Mouse (Mus musculus) ES-Bruce4 (cell line): ENCODE measurements around the gene Nr2f6. TPM values are rescaled to one million over a fixed set of nuclear protein-coding genes. Genes with fewer than 3 reads are reported as not detected.

Experiments used
- H3K27ac ChIP-seq: 2 replicates; pipeline ENCODE4 v1.5.1; 2012; ENCODE audit warnings: low read length, inconsistent platforms; ENCODE audit not compliant: insufficient read depth
- H3K27me3 ChIP-seq: 2 replicates; pipeline ENCODE4 v1.6.1; 2012; ENCODE audit warnings: mild to moderate bottlenecking, low read length, inconsistent platforms; ENCODE audit not compliant: control insufficient read depth, poor library complexity, insufficient read depth, severe bottlenecking
- H3K36me3 ChIP-seq: 2 replicates; pipeline ENCODE4 v1.6.1; 2012; ENCODE audit warnings: inconsistent platforms, mild to moderate bottlenecking, low read length, moderate library complexity; ENCODE audit not compliant: control insufficient read depth, poor library complexity, insufficient read depth, severe bottlenecking
- H3K4me1 ChIP-seq: one replicate; pipeline ENCODE4 v1.8.1; 2011; ENCODE audit warnings: low read length; ENCODE audit not compliant: control insufficient read depth, insufficient read depth
- H3K4me3 ChIP-seq: 2 replicates; pipeline ENCODE4 v1.5.1; 2011; ENCODE audit warnings: low read depth, mild to moderate bottlenecking, low read length
- H3K9ac ChIP-seq: 2 replicates; pipeline ENCODE4 v1.6.1; 2012; ENCODE audit warnings: low read depth, mild to moderate bottlenecking, inconsistent platforms; ENCODE audit not compliant: poor library complexity, severe bottlenecking
- H3K9me3 ChIP-seq: replicated peaks from 2 replicates; pipeline ENCODE4 v1.6.1; 2012; ENCODE audit warnings: mild to moderate bottlenecking, low read length, inconsistent platforms; ENCODE audit not compliant: control insufficient read depth, poor library complexity, insufficient read depth, severe bottlenecking
- CTCF ChIP-seq: IDR thresholded peaks from one replicate; pipeline ENCODE4 v1.8.1; 2011; ENCODE audit warnings: low read depth, low read length
- EP300 ChIP-seq: IDR thresholded peaks from 2 replicates; pipeline ENCODE4 v1.6.1; 2011; ENCODE audit warnings: low read depth, low read length; ENCODE audit not compliant: insufficient read depth
- POLR2A ChIP-seq: IDR thresholded peaks from one replicate; pipeline ENCODE4 v1.8.1; 2011; ENCODE audit warnings: low read length; ENCODE audit not compliant: insufficient read depth
- polyA plus RNA-seq: library from polyadenylated mRNA; stranded (reverse); fragments of >200 nt; gene quantifications from 2 replicates; pipeline ENCODE4 v1.2.4, GENCODE M21; 2011; ENCODE audit warnings: low read depth; ENCODE audit not compliant: missing spikeins, insufficient read depth, insufficient read length

Nr2f6 gene
- polyA plus RNA-seq, 1 experiment: 23.0 TPM

DNA sequence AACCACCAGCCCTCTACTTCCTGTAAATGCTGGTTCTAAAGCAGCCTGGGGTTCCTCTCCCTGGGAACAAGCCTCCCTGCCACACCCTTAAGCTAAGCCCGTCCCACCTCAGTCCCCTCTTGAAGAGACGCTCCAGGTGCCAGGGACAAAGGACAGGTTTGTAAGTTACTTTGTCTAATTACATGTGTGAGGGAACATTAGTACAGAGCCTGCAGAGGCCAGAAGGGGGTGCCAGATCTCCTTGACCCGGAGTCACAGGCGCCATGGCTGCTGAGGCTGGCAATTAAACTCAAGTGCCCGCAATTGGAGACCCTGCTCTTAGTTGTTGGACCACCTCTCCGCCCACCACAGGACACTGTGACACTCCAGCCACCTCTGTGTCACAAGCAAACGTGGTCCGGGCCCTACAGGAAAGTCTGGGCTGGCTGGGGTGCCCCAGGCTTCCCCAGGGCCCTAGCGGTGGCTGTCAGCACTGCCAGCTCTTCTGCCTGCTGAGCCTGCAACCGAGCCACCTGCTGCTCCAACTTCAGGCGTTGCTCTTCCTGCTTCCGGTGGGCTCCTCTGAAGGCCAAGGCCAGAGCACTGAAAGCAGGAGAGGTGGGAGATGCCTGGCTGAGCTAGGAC is 3.6 kb upstream of the Nr2f6 start:
- Histone ChIP-seq H3K4me1 (peaks cover 5% of the 10 kb centered on the region), H3K9ac (no peak overlapping the region), H3K9me3 (no peaks in the 10 kb centered on the region), H3K4me3 (peak overlapping the region; percentile 24), H3K27me3 (no peaks in the 10 kb centered on the region), H3K36me3 (no peaks in the 10 kb centered on the region), H3K27ac (peak overlapping the region; percentile 3; the same call in 1 of the 2 replicates)
- TF ChIP-seq EP300: 0 out of 2 replicates have a peak, but pooled peaks have one; percentile 46
- TF ChIP-seq CTCF: peak; percentile 52
- no peak for TF ChIP-seq POLR2A

DNA sequence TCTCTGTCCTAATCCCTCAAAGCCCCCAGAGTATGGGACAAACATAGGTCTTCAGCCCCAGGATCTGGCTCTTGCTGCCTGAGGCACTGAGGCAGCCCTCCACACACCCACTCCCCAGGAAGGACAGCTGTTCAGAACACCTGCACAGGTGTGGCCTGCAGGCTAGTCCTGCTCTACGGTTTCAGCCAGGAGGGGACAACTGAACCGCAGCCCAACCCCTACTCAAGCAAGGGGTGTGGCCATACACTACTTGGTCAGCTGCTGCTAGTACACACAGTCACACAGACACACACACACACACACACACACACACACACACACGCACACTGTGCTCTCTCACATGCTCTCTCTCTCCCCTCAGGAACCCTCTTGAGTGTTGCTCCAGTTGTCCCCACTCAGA is 2.1 kb upstream of the Nr2f6 start:
- no peak for TF ChIP-seq CTCF
- TF ChIP-seq POLR2A: no peak
- peak; percentile 84 for TF ChIP-seq EP300
- Histone ChIP-seq H3K4me1 (peaks cover 5% of the 10 kb centered on the region), H3K9ac (no peak overlapping the region), H3K27ac (no peak overlapping the region), H3K9me3 (no peaks in the 10 kb centered on the region), H3K4me3 (no peak overlapping the region), H3K36me3 (no peaks in the 10 kb centered on the region), H3K27me3 (no peaks in the 10 kb centered on the region)

- peaks cover 5% of the 10 kb centered on the region for H3K4me1 ChIP-seq
- TF ChIP-seq CTCF: no peak
- no peak for TF ChIP-seq POLR2A
- TF ChIP-seq EP300: peak; percentile 50; the same call in 1 of the 2 replicates
- no peaks in the 10 kb centered on the region for H3K9me3 ChIP-seq
- no peaks in the 10 kb centered on the region for H3K27me3 ChIP-seq
- no peak overlapping the region for H3K4me3 ChIP-seq
- no peak overlapping the region for H3K9ac ChIP-seq
- no peak overlapping the region for H3K27ac ChIP-seq
- H3K36me3 ChIP-seq: no peaks in the 10 kb centered on the region
Observed at GRCm38 (mm10) chr8:71383396-71383795, 1.6 kb upstream of the Nr2f6 start.

DNA sequence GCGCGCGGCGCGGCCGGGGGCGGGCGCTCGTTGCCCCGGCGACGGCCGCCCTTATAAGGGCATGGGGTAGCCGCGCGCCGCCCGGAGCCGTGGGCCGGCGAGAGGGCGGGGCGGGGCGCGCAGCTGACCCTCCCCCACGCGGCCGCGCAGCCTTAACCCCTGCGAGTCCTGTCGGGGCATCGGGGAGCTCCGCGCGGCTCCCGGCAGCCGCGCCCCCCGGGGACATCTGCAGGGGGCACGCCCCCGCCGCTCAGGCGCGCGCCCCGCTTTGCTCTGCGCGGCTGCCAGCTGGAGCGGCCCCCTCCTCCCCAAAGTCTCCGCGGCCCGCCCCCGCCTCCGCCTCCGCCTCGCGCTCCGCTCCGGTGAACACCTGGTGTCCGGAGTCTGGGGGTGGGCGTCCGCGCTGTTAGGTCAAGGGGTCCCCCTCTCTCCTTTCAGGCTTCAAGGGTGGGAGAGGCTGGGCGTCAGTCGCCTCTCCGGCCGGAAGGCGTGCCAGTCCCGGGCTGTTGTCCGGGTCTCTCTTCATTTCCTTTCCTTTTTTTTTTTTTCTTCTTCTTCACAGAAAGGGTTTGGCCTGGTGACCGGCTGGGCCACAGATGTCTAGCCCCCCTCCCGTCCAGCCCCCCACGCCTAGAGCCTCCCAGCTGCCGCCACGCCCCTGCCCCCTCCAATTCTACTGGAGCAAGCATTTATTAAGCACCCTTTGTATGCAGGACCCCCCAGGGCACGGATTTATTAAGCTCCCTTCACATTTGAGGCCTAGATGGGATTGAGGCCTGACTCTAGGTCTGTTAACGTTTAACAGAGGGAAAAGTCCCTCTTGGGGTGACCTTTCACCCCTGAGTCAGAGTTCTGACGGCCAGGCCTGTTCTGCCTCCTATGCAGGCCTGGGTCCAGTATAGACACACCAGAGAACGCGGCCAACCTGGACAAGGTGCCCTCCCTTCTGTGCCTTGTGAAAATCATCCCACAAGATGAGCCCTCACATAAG is 506 bp upstream of the Nr2f6 start:
- Histone ChIP-seq H3K9ac (peak overlapping the region; percentile 90), H3K9me3 (no peaks in the 10 kb centered on the region), H3K4me1 (peaks cover 5% of the 10 kb centered on the region), H3K27me3 (no peaks in the 10 kb centered on the region), H3K27ac (peak overlapping the region; percentile 47), H3K36me3 (no peaks in the 10 kb centered on the region), H3K4me3 (peak overlapping the region; percentile 60)
- no peak for TF ChIP-seq EP300
- TF ChIP-seq POLR2A: no peak
- TF ChIP-seq CTCF: no peak

DNA sequence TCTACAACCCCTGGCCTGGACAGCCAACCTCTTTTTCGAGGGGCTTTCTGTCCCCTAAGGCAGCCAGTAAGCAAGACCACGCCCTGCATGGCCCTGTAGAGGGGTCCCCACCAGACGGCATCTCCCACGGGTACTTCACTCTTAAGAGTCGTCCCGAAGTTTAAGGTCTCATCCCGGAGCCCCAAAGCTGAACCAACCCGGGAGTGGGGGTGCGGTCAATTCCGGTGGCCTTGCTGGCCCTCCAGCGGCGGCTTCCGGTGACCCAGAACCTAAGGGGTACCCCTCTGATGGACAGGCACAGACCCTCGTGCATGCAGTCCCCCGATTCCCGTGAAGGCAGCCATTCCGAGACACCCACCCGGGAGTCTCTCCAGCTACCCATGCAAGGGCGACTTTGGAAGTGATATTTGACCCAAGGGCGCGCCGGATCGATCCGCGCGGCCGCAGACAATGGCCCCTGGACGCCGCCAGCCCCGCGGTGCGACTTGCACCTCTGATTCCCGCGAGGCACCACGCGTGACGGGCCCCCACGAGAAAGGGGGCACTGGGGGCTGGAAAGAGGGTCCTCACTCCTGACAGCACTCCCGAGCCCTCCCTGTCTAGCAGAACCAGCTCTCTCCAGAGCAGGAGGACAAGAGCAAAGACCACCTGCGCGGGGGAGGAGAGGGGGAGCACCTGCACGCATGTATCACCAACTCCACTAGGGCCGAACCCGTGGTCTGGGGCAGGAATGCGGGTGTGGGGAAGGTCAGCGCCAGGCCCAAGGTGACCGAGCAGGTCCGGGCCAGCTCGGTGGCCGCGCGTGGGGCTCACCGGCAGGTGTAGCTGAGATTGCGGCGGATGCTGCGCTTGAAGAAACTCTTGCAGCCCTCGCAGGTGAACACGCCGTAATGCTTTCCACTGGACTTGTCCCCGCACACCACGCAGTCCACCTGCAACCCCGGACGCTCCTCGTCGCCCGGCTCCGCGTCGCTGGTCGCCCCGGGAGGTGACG is 1.3 kb downstream of the Nr2f6 start:
- H3K9me3 ChIP-seq: no peaks in the 10 kb centered on the region
- peak overlapping the region; percentile 72 for H3K4me3 ChIP-seq
- H3K9ac ChIP-seq: peak overlapping the region; percentile 90
- H3K4me1 ChIP-seq: peaks cover 2% of the 10 kb centered on the region
- H3K27me3 ChIP-seq: no peaks in the 10 kb centered on the region
- no peaks in the 10 kb centered on the region for H3K36me3 ChIP-seq
- no peak for TF ChIP-seq EP300
- TF ChIP-seq CTCF: no peak
- no peak for TF ChIP-seq POLR2A
- H3K27ac ChIP-seq: no peak overlapping the region
